19 mouse cellular contexts compared by ENCODE assay signal in genomic region chr11:108330818-108331217, GRCm38 (mm10). TPM values are rescaled to one million over a fixed set of nuclear protein-coding genes. Genes with fewer than 3 reads are reported as not detected.
"Had no signal": no experiment of that assay in that cellular context is flagged by ENCODE, and none has a peak within 500 bp of the region (broad histone marks: within the 10 kb centered on the region; RNA-seq: fewer than 3 reads in every experiment).

No protein-coding gene starts in this region.

- H3K4me1 ChIP-seq: lung, embryonic 15.5 days had no signal

- H3K36me3 ChIP-seq: limb, embryonic 12.5 days; lung, embryonic 15.5 days; midbrain, embryonic 10.5 days; neural tube, embryonic 12.5 days had no signal

- H3K27ac ChIP-seq: layer of hippocampus, adult 2 months; limb, embryonic 12.5 days; liver, embryonic 14.5 days; lung, embryonic 15.5 days; midbrain, embryonic 10.5 days; neural tube, embryonic 12.5 days; stomach, postnatal 0 days had no signal

- H3K27me3 ChIP-seq: limb, embryonic 12.5 days; lung, embryonic 15.5 days; neural tube, embryonic 12.5 days had no signal

- H3K4me3 ChIP-seq: layer of hippocampus, adult 2 months; limb, embryonic 12.5 days; lung, embryonic 15.5 days; midbrain, embryonic 10.5 days; neural tube, embryonic 12.5 days had no signal

- H3K9ac ChIP-seq: limb, embryonic 12.5 days; liver, embryonic 14.5 days; lung, embryonic 15.5 days; neural tube, embryonic 12.5 days had no signal

- DNase-seq: kidney, adult 18-20 months; kidney, postnatal 10 days; kidney, postnatal 4 days; liver; midbrain, embryonic 14.5 days; right cerebral cortex, postnatal 4 days; thymus, postnatal 14 days had no signal

- H3K9me3 ChIP-seq: limb, embryonic 12.5 days; lung, embryonic 15.5 days; midbrain, embryonic 10.5 days; neural tube, embryonic 12.5 days had no signal

- ATAC-seq: inflammation-experienced regulatory T-cells, adult 6 months had no signal

- H3K4me2 ChIP-seq: limb, embryonic 12.5 days; lung, embryonic 15.5 days; neural tube, embryonic 12.5 days had no signal

RNA-seq across cellular contexts. Expression of gene Apoh, which starts 12.3 kb away (rescaled TPM):
- total RNA-seq: megakaryocyte, adult 5-6 weeks; neutrophil, adult 5-6 weeks had no signal
- polyA plus RNA-seq: inflammation-experienced regulatory T-cells, adult 6 months; kidney, embryonic 14.5 days; limb, embryonic 12.5 days; midbrain, embryonic 10.5 days; neural tube, embryonic 12.5 days; spleen, adult 2 months had no signal
